Mouse (Mus musculus): ENCODE measurements around the gene Chchd3.

DNA sequence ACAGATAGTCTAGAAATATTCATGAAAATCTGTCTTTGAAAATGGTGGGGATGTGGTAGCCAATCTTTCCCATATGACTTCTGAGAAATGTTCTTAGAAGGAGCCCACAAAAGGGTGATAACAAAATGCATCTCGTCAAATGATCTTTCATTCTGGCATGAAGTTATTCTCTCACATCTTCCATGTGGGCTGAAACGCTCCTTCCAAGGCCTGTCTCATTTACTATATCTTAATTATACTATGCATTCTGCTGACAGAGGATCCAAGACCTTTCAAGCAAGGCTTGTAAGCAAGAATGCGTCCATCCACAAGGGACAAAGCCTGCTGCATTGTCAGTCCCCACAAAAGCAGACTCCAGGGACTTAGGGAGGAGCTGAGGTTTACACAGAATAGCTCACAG is 185.9 kb downstream of the Chchd3 start:
- TF ChIP-seq CTCF (IDR thresholded peaks at IDR 0.05) (no peak), EP300 (IDR thresholded peaks at IDR 0.05) (no peak)
